Mouse (Mus musculus): ENCODE measurements at regions not wholly inside any gene's neighbourhood (a gene's known extent, or its start where the extent isn't known, plus 50 kb on each side); places are given as distances from the start of the nearest gene placed in this dataset.
A peak's percentile ranks its signal among the peaks of the same experiment; 100 is the strongest.

DNA sequence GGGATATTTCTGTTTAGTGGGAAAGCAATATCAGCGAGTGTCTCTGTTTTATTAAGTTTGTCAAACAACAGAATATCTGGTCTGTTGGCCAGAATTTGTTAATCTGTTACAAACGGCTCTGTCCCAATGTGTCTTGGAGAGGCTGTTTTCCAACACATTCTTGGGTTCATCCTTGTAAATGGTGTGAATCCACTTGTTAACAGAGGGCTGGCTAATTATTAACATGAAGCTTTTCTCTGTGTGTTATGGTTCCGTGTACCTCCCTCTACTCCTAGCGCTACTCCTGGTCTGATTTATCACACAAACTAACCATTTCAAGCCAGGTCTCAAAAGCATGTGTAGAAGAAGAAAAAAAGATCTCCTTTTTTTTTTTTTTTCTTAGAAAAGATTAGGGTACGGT is 60.4 kb downstream of the Pou3f3 start:
- DNase-seq (ENCODE audit: extremely low spot score, low spot score): no peak
- no peaks in the 10 kb centered on the region for H3K36me3 ChIP-seq (replicated peaks)
- no peak overlapping the region for H3K27ac ChIP-seq
- H3K27me3 ChIP-seq (ENCODE audit: poor library complexity, severe bottlenecking): no peaks in the 10 kb centered on the region
- H3K9me3 ChIP-seq: no peaks in the 10 kb centered on the region
- no peaks in the 10 kb centered on the region for H3K4me1 ChIP-seq
- no peak overlapping the region for H3K4me3 ChIP-seq
- 89% methylated on average over 5 of the region's 5 CpGs for WGBS

DNA sequence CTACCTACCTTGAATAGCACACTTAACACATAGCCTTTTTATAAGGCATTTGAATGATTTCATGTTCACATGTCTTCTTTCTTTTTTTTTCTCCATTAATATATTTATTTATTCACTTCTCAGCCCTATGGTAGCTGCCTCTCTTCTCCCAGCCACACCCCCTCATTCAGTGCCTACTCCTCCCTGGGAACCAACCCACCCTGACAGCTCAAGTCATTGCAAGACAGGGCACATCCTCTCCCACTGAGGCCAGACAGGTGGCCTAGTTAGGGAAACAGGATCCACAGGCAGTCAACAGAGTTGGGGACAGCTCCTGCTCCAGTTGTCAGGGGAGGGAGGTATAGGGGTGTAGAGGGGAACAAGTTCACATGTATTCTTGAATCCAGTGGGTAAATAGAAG is 60.9 kb downstream of the Pou3f3 start:
- H3K4me3 ChIP-seq: no peak overlapping the region
- no peaks in the 10 kb centered on the region for H3K4me1 ChIP-seq
- H3K27ac ChIP-seq: no peak overlapping the region
- H3K36me3 ChIP-seq (replicated peaks): no peaks in the 10 kb centered on the region
- no peaks in the 10 kb centered on the region for H3K27me3 ChIP-seq (ENCODE audit: poor library complexity, severe bottlenecking)
- DNase-seq (ENCODE audit: extremely low spot score, low spot score): no peak
- H3K9me3 ChIP-seq: no peaks in the 10 kb centered on the region

DNA sequence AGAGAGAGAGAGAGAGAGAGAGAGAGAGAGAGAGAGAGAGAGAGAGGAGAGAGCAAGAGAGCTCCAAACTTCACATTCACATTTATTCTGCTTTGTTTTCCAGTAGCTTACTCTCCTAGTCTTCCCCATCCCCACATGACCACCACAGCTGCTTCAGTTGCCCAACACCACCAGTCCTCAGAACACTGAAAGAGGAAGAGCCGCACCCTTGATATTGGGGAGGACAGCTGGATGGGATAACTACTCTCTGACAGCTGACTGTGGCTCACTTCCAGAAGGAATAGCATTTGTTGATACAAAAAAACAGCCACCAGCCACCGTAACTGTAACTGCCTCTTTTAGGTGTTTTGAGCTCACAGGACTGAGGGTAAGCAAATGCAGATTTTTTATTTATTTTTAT is 67.9 kb downstream of the Pou3f3 start:
- DNase-seq (ENCODE audit: extremely low spot score, low spot score): no peak
- H3K27ac ChIP-seq: no peak overlapping the region
- H3K36me3 ChIP-seq (replicated peaks): no peaks in the 10 kb centered on the region
- peaks cover 10% of the 10 kb centered on the region; the same call in 1 of the 2 replicates for H3K4me1 ChIP-seq
- no peaks in the 10 kb centered on the region for H3K27me3 ChIP-seq (ENCODE audit: poor library complexity, severe bottlenecking)
- H3K4me3 ChIP-seq: no peak overlapping the region
- WGBS: 88% methylated on average over 2 of the region's 2 CpGs
- H3K9me3 ChIP-seq: no peaks in the 10 kb centered on the region

DNA sequence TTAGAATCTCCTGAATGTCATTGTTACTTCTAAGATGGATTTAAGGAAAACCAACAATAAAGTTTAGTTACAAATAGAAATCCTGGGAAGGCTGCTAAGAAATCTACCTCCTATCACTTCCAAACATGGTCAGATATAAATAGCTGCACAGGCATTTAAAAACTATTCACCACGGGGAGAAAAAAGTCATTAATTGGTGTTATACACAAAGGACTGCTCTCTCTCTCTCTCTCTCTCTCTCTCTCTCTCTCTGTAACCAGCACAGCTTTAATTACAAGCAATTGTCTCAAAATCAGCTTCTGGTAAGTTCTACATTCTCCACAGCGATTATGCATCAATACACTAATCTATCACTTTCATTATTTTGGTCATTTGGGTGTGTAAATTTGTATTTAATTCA is 68.5 kb downstream of the Pou3f3 start:
- peaks cover 10% of the 10 kb centered on the region; the same call in 1 of the 2 replicates for H3K4me1 ChIP-seq
- DNase-seq (ENCODE audit: extremely low spot score, low spot score): no peak
- no peak overlapping the region for H3K27ac ChIP-seq
- no peak overlapping the region for H3K4me3 ChIP-seq
- WGBS: 39% methylated on average over 2 of the region's 2 CpGs
- H3K27me3 ChIP-seq (ENCODE audit: poor library complexity, severe bottlenecking): no peaks in the 10 kb centered on the region
- no peaks in the 10 kb centered on the region for H3K9me3 ChIP-seq
- H3K36me3 ChIP-seq (replicated peaks): no peaks in the 10 kb centered on the region

DNA sequence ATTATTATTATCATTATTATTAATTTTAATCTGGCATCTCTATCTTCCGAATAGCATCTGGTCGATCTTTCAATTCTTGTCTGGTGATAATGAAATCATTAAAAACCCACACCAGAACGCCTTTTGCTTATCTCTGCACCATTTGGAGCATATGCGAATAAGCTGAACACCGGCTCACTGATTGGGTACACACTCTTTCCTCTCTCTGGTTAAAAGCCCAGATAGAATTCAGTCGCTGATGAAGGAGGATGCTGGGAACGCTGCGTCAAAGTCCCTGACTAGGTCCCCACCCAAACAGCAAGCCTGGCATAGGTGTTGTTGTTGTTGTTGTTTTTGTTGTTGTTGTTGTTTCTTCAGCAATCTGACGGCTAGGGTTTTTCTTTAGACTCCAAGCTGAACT is 74.5 kb downstream of the Pou3f3 start:
- WGBS: 85% methylated on average over 9 of the region's 9 CpGs
- Histone ChIP-seq H3K27ac (no peak overlapping the region), H3K9me3 (no peaks in the 10 kb centered on the region), H3K36me3 (replicated peaks) (no peaks in the 10 kb centered on the region), H3K27me3 (ENCODE audit: poor library complexity, severe bottlenecking) (peaks cover under 1% of the 10 kb centered on the region; the same call in 1 of the 2 replicates), H3K4me1 (peaks cover 22% of the 10 kb centered on the region), H3K4me3 (no peak overlapping the region)
- no peak for DNase-seq (ENCODE audit: extremely low spot score, low spot score)

DNA sequence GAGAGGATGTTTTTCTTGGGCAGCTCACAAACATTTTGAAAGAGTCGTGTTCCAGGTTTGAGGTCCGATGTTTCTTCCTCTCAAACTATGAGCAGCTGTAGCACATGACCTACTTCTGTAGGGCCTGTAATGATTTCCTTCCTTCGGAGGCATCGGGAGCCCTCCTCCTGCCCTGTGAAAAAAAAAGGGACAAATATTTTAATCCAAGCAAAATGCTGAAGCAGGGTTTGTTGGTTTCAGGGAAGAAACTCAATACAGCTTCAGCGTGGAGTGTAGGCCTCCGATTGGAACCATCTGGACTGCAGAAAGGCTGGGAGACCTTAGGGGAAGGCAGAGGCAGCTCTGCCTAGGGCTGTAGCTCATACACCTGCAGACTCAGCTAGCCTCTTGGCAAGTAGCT is 76.4 kb downstream of the Pou3f3 start:
- Histone ChIP-seq H3K27me3 (ENCODE audit: poor library complexity, severe bottlenecking) (peaks cover 9% of the 10 kb centered on the region), H3K27ac (no peak overlapping the region), H3K4me1 (peaks cover 22% of the 10 kb centered on the region), H3K4me3 (no peak overlapping the region), H3K9me3 (no peaks in the 10 kb centered on the region), H3K36me3 (replicated peaks) (no peaks in the 10 kb centered on the region)
- WGBS: 57% methylated on average over 6 of the region's 6 CpGs
- DNase-seq (ENCODE audit: extremely low spot score, low spot score): peak; percentile 47

DNA sequence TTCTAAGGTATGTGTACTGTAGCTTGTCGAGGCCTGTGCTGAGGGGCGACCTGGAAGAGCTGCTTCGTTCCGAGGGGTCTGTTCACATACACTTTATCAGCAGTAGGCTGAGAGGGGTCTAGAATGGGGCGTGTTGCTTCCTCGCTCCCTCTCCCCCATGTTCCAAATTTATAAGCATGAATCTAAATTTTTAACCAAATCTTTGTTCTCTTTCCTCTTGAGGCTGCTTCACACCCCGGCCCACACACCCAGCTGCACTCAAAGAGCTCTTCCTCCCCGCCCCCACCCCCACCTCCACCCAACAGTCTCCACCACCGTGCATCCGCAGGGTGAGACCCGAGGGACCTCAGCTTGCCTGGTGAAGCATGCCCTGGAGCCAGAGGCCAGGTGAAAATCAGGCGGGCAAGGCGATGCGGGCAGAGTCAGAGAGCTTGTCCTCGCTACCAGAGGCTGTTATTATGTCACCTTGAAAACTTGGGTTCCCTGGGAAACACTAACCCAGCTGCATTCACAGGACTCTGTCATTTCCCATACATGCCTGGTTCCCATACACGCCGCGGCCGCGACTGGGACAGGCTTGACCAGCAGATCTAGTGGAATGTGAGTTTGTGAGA is 77.1 kb upstream of the Mrps9 start:
- no peak overlapping the region for H3K4me3 ChIP-seq
- 0 out of 2 replicates have a peak overlapping the region, but pooled peaks have one; percentile 21 for H3K27ac ChIP-seq
- H3K36me3 ChIP-seq (replicated peaks): no peaks in the 10 kb centered on the region
- peaks cover 18% of the 10 kb centered on the region for H3K27me3 ChIP-seq (ENCODE audit: poor library complexity, severe bottlenecking)
- H3K9me3 ChIP-seq: no peaks in the 10 kb centered on the region
- 75% methylated on average over 20 of the region's 20 CpGs for WGBS
- DNase-seq (ENCODE audit: extremely low spot score, low spot score): no peak
- peaks cover 22% of the 10 kb centered on the region for H3K4me1 ChIP-seq

DNA sequence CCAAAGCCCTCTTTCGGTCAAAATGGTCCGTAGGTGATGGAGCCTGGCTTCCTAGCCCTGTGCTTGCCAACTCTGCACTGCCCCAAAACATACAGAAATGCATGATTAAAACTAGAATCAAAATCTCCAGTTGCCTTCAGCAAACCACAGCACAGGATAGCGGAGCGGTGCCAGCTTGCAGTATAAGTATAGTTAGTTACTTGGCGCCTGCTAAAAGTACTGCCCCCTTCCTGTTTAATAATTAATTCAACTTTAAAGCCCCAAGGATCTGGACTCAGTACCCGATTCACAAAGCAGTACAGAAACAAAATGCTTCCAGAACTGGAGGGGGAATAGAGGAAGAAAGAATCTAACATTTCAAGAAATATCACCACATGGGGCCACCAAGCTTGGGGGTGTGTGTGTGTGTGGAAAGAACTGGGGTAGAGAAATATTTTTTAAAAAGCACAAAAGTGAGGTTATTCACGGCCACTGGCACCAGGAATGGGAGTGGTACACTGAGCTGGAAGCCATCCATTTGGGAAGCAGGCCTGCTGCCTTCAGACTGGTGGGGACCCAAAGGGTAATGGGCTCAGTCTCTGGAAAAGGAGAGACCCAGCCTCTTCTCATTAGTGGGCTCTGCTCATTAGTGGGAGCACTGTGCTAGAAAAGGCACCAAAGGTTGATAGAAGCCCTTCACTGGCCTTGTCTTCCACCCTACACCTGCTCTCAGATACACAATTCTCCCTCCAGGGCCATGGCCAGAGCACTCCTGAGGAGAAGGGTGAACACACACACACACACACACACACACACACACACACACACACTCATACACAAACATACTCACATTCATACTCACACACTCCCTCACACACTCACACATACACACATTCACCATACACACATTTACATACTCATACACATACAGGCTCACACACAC is 75.8 kb upstream of the Mrps9 start:
- 88% methylated on average over 7 of the region's 7 CpGs for WGBS
- no peak for DNase-seq (ENCODE audit: extremely low spot score, low spot score)
- Histone ChIP-seq H3K27me3 (ENCODE audit: poor library complexity, severe bottlenecking) (peaks cover 20% of the 10 kb centered on the region), H3K36me3 (replicated peaks) (no peaks in the 10 kb centered on the region), H3K4me1 (peaks cover 23% of the 10 kb centered on the region), H3K27ac (no peak overlapping the region), H3K9me3 (no peaks in the 10 kb centered on the region), H3K4me3 (no peak overlapping the region)

DNA sequence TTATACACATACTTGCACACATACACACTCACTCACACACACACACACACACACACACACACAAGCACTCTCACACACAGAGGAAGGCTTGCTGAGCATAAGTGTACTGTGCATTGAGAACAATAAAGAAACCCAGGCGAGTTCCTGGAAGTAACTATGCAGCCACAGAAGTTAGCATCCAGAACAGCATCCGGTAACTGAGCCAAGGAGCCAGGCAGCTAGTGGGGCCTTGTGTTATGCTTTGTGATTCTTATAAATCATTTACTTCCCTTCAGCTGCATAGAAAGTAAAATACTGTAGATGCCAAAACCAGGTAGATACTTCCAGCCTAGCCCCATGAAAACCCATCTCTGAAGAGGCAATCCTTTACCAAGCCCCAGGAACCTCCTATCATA is 75.1 kb upstream of the Mrps9 start:
- no peaks in the 10 kb centered on the region for H3K9me3 ChIP-seq
- H3K4me3 ChIP-seq: no peak overlapping the region
- H3K27me3 ChIP-seq (ENCODE audit: poor library complexity, severe bottlenecking): peaks cover 26% of the 10 kb centered on the region
- H3K36me3 ChIP-seq (replicated peaks): no peaks in the 10 kb centered on the region
- peaks cover 23% of the 10 kb centered on the region for H3K4me1 ChIP-seq
- no peak for DNase-seq (ENCODE audit: extremely low spot score, low spot score)
- 78% methylated on average over 2 of the region's 2 CpGs for WGBS
- no peak overlapping the region for H3K27ac ChIP-seq

DNA sequence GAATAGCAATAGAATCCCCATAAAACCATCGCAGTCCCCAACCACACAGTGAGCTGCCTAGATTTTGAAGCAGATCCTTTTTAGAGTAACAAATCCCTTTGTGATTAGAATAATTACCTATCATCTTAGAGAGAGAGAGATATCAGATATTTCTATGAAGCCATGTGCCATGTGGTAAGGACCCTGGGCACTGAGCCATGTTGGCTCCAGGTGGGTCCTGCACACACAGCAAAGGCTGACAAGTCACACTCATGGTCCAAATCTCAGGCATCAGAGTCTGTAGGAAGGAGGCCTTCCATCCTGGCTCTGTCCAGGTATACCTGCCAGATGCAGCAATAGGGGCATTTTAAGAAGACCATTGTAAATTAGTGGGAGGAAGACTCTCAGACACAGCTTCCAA is 73.6 kb upstream of the Mrps9 start:
- WGBS: 85% methylated on average over 1 of the region's 1 CpGs
- H3K4me1 ChIP-seq: peaks cover 21% of the 10 kb centered on the region
- H3K36me3 ChIP-seq (replicated peaks): no peaks in the 10 kb centered on the region
- H3K27me3 ChIP-seq (ENCODE audit: poor library complexity, severe bottlenecking): peaks cover 34% of the 10 kb centered on the region
- DNase-seq (ENCODE audit: extremely low spot score, low spot score): no peak
- H3K9me3 ChIP-seq: no peaks in the 10 kb centered on the region
- H3K27ac ChIP-seq: no peak overlapping the region
- H3K4me3 ChIP-seq: no peak overlapping the region

DNA sequence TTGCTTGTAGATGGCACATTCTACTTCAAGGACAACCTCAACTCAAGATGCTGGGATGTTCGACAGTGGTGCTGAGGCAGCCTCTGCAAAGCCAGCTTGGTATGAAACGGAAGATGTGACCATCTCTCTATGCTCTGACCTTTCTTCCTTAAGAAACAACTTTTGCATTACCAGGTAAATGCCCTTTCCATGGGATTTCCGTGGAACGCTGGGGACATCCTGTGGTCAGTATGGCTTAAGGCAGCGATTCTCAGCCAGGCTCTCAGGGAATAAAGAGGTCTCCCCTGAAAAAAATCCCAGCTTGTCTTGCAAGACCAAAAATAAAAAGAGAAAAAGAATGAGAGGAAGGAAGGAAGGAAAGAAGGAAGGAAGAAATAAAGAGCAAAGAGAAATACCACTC is 71.3 kb upstream of the Mrps9 start:
- Histone ChIP-seq H3K4me3 (no peak overlapping the region), H3K9me3 (no peaks in the 10 kb centered on the region)
- WGBS: 40% methylated on average over 5 of the region's 5 CpGs

DNA sequence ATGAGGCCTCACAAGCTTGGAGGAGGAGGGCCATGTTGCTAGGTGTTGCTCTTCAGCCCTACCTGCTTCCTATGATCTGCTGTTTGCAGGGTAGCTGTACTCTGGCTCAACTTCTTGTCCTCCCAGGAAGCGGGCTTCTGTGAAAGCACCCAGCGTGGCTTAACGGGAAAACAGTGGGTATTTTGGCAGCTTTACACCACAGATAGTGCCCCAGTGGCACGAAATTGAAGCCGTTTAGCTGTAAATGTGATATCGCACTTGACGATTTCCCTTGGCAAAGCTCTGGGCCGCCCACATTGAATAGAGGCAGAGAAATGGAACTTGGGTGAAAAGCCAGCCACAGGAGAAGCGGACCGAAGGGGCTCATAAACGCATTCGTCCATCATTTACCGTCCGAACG is 70.8 kb upstream of the Mrps9 start:
- H3K9me3 ChIP-seq: no peaks in the 10 kb centered on the region
- H3K27me3 ChIP-seq (ENCODE audit: poor library complexity, severe bottlenecking): peaks cover 32% of the 10 kb centered on the region
- peaks cover 29% of the 10 kb centered on the region for H3K4me1 ChIP-seq
- 85% methylated on average over 15 of the region's 15 CpGs for WGBS
- DNase-seq (ENCODE audit: extremely low spot score, low spot score): no peak
- H3K36me3 ChIP-seq (replicated peaks): no peaks in the 10 kb centered on the region
- 0 out of 2 replicates have a peak overlapping the region, but pooled peaks have one; percentile 30 for H3K27ac ChIP-seq
- H3K4me3 ChIP-seq: no peak overlapping the region

More for the DNA sequence above, 71.3 kb upstream of the Mrps9 start:
- Histone ChIP-seq H3K36me3 (replicated peaks) (no peaks in the 10 kb centered on the region), H3K4me1 (peaks cover 29% of the 10 kb centered on the region), H3K27me3 (ENCODE audit: poor library complexity, severe bottlenecking) (peaks cover 34% of the 10 kb centered on the region), H3K27ac (no peak overlapping the region)
- peak; percentile 46 for DNase-seq (ENCODE audit: extremely low spot score, low spot score)

DNA sequence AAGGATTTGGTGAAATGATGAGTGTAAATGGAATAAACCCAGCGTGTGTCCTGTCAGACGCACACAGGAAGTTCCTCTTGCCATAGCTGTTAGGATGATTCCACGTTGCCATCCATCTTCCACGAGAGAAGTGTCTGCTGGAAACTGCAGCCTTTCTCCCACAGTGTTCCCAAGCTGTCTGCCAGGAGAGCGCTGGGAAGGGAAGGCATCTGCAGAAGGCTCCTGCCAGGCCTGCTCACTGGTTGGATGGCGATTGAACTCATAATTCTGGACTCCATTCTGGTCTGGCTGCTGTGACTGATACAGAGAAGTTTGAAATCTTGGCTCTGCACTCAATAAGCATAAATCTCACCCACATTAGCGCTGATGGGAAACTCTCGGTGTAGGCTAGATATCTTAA is 69.5 kb upstream of the Mrps9 start:
- Histone ChIP-seq H3K4me3 (no peak overlapping the region), H3K27me3 (ENCODE audit: poor library complexity, severe bottlenecking) (peaks cover 25% of the 10 kb centered on the region), H3K36me3 (replicated peaks) (no peaks in the 10 kb centered on the region), H3K4me1 (peaks cover 29% of the 10 kb centered on the region), H3K27ac (no peak overlapping the region; the same call in 1 of the 2 replicates), H3K9me3 (no peaks in the 10 kb centered on the region)
- 80% methylated on average over 8 of the region's 8 CpGs for WGBS
- DNase-seq (ENCODE audit: extremely low spot score, low spot score): no peak
